Mouse (Mus musculus): ENCODE measurements around the gene Ccne1.

The Ccne1 gene

GRCm38 (mm10) chr7:38094353-38094752, 13.0 kb downstream of the Ccne1 start:
- DNase-seq (ENCODE audit: low spot score) = no peak

- DNase-seq (ENCODE audit: low spot score) = no peak
Observed at GRCm38 (mm10) chr7:38093101-38093500, 14.2 kb downstream of the Ccne1 start.

- no peak for DNase-seq (ENCODE audit: low spot score)
Observed at GRCm38 (mm10) chr7:38089930-38090675, 17.2 kb downstream of the Ccne1 start.

GRCm38 (mm10) chr7:38088456-38088855, 18.9 kb downstream of the Ccne1 start:
- no peak for DNase-seq (ENCODE audit: low spot score)

GRCm38 (mm10) chr7:38087856-38088255, 19.5 kb downstream of the Ccne1 start:
- no peak for DNase-seq (ENCODE audit: low spot score)

GRCm38 (mm10) chr7:38086401-38086800, 20.9 kb downstream of the Ccne1 start:
- no peak for DNase-seq (ENCODE audit: low spot score)

- DNase-seq (ENCODE audit: low spot score) = peak; percentile 68
Observed at GRCm38 (mm10) chr7:38085573-38086211, 21.6 kb downstream of the Ccne1 start.

- peak; percentile 99 for DNase-seq (ENCODE audit: low spot score)
Observed at GRCm38 (mm10) chr7:38084778-38085572, 22.4 kb downstream of the Ccne1 start.

- no peak for DNase-seq (ENCODE audit: low spot score)
Observed at GRCm38 (mm10) chr7:38082971-38083370, 24.4 kb downstream of the Ccne1 start.

- DNase-seq (ENCODE audit: low spot score) = no peak
Observed at GRCm38 (mm10) chr7:38077189-38077588, 30.1 kb downstream of the Ccne1 start.

- DNase-seq (ENCODE audit: low spot score) = peak; percentile 60
Observed at GRCm38 (mm10) chr7:38075487-38075886, 31.8 kb downstream of the Ccne1 start.

GRCm38 (mm10) chr7:38074920-38075319, 32.4 kb downstream of the Ccne1 start:
- peak; percentile 12 for DNase-seq (ENCODE audit: low spot score)

- DNase-seq (ENCODE audit: low spot score) = peak; percentile 61
Observed at GRCm38 (mm10) chr7:38074514-38074913, 32.8 kb downstream of the Ccne1 start.

GRCm38 (mm10) chr7:38073782-38074181, 33.6 kb downstream of the Ccne1 start:
- DNase-seq (ENCODE audit: low spot score) = peak; percentile 75

- DNase-seq (ENCODE audit: low spot score) = no peak
Observed at GRCm38 (mm10) chr7:38071065-38071464, 36.3 kb downstream of the Ccne1 start.

GRCm38 (mm10) chr7:38070663-38071062, 36.7 kb downstream of the Ccne1 start:
- DNase-seq (ENCODE audit: low spot score) = no peak

- DNase-seq (ENCODE audit: low spot score) = no peak
Observed at GRCm38 (mm10) chr7:38064431-38064830, 42.9 kb downstream of the Ccne1 start.

- DNase-seq (ENCODE audit: low spot score) = peak; percentile 93
Observed at GRCm38 (mm10) chr7:38061060-38061970, 46.0 kb downstream of the Ccne1 start.

- no peak for DNase-seq (ENCODE audit: low spot score)
Observed at GRCm38 (mm10) chr7:38059636-38060330, 47.6 kb downstream of the Ccne1 start.

- no peak for DNase-seq (ENCODE audit: low spot score)
Observed at GRCm38 (mm10) chr7:38059096-38059495, 48.2 kb downstream of the Ccne1 start.

GRCm38 (mm10) chr7:38055996-38056395, 51.3 kb downstream of the Ccne1 start:
- no peak for DNase-seq (ENCODE audit: low spot score)
